Mouse (Mus musculus) B cell, adult 2 months (primary cell): ENCODE results near the gene Klhl15.
A peak's percentile ranks its signal among the peaks of the same experiment; 100 is the strongest.

ENCODE experiments used
- DNase-seq, 2 experiments: peaks; one replicate each; pipeline ENCODE4 v3.0.0; 2022

Klhl15 gene

GRCm38 (mm10) chrX:94234532-94235189, at the start of gene Klhl15:
TSS of gene Klhl15 (plus strand) at chrX:94234599.
- DNase-seq: peak; percentile 88

GRCm38 (mm10) chrX:94185156-94185555, 49.2 kb upstream of the Klhl15 start:
- DNase-seq: peak in 1 of 2 experiments; percentile 17

GRCm38 (mm10) chrX:94193901-94194300, 40.5 kb upstream of the Klhl15 start:
- DNase-seq: peak; percentile 66 to 68

GRCm38 (mm10) chrX:94197789-94198188, 36.6 kb upstream of the Klhl15 start:
- peak; percentile 66 to 86 for DNase-seq

- no peak for DNase-seq
Observed at GRCm38 (mm10) chrX:94212264-94212596, 22.2 kb upstream of the Klhl15 start.

- peak; percentile 86 to 94 for DNase-seq
Observed at GRCm38 (mm10) chrX:94212597-94213321, 21.6 kb upstream of the Klhl15 start, which contains the start of gene Eif2s3x. TSS of gene Eif2s3x (minus strand) at chrX:94212862.

- peak in 1 of 2 experiments; percentile 46 for DNase-seq
Observed at GRCm38 (mm10) chrX:94213384-94213783, 21.0 kb upstream of the Klhl15 start.

GRCm38 (mm10) chrX:94233432-94233831, 967 bp upstream of the Klhl15 start:
- peak; percentile 39 to 66 for DNase-seq

- no peak for DNase-seq
Observed at GRCm38 (mm10) chrX:94233936-94234531, 365 bp upstream of the Klhl15 start.

- DNase-seq: peak; percentile 30 to 39
Observed at GRCm38 (mm10) chrX:94235190-94235555, 774 bp downstream of the Klhl15 start.

GRCm38 (mm10) chrX:94235601-94236000, 1.2 kb downstream of the Klhl15 start:
- peak in 1 of 2 experiments; percentile 4 for DNase-seq

GRCm38 (mm10) chrX:94288923-94289322, 54.5 kb downstream of the Klhl15 start:
- DNase-seq: peak; percentile 55 to 62

GRCm38 (mm10) chrX:94302928-94303327, 68.5 kb downstream of the Klhl15 start:
- DNase-seq: no peak

- DNase-seq: no peak
Observed at GRCm38 (mm10) chrX:94321036-94321902, 86.9 kb downstream of the Klhl15 start.
